Mouse (Mus musculus): Measurements from ENCODE around the gene Itga1. TPM values are rescaled to one million over a fixed set of nuclear protein-coding genes. Genes with fewer than 3 reads are reported as not detected.
A peak's percentile ranks its signal among the peaks of the same experiment; 100 is the strongest.

Itga1 gene
- polyA plus RNA-seq, 1 experiment from 2014 or later: 31.0 TPM

GRCm38 (mm10) chr13:115091511-115091910 lies 10.3 kb downstream of the Itga1 start:
- peak overlapping the region; percentile 95; the same call in 1 of the 2 replicates for H3K27ac ChIP-seq (ENCODE audit: low read depth, low read length)
- peaks cover 30% of the 10 kb centered on the region for H3K4me1 ChIP-seq (ENCODE audit: control insufficient read depth, insufficient read depth, low read length)
- peaks cover 6% of the 10 kb centered on the region for H3K36me3 ChIP-seq (ENCODE audit: control insufficient read depth, insufficient read depth, low read length)
- 42% methylated on average over 3 of the region's 3 CpGs for WGBS (ENCODE audit: insufficient replicate concordance)
- no peak for ATAC-seq (replicated peaks; ENCODE audit: insufficient number of reproducible peaks, low FRiP score, low TSS enrichment)
- no peaks in the 10 kb centered on the region for H3K9me3 ChIP-seq (replicated peaks; ENCODE audit: control insufficient read depth, low read length)
- no peaks in the 10 kb centered on the region for H3K27me3 ChIP-seq (ENCODE audit: control insufficient read depth, insufficient read depth, low read length)
- peak overlapping the region; percentile 97 for H3K4me2 ChIP-seq
- H3K4me3 ChIP-seq (ENCODE audit: low read depth, low read length): no peak overlapping the region
- no peak overlapping the region for H3K9ac ChIP-seq (ENCODE audit: low read depth, low read length)

GRCm38 (mm10) chr13:115090977-115091445 lies 10.8 kb downstream of the Itga1 start:
- peak overlapping the region; percentile 76 for H3K4me3 ChIP-seq (ENCODE audit: low read depth, low read length)
- 0 out of 2 replicates have a peak, but pooled peaks have one; percentile 0 for ATAC-seq (replicated peaks; ENCODE audit: insufficient number of reproducible peaks, low FRiP score, low TSS enrichment)
- H3K9me3 ChIP-seq (replicated peaks; ENCODE audit: control insufficient read depth, low read length): no peaks in the 10 kb centered on the region
- peak overlapping the region; percentile 95 for H3K27ac ChIP-seq (ENCODE audit: low read depth, low read length)
- H3K4me1 ChIP-seq (ENCODE audit: control insufficient read depth, insufficient read depth, low read length): peaks cover 27% of the 10 kb centered on the region
- peaks cover 6% of the 10 kb centered on the region for H3K36me3 ChIP-seq (ENCODE audit: control insufficient read depth, insufficient read depth, low read length)
- H3K4me2 ChIP-seq: peak overlapping the region; percentile 97
- peak overlapping the region; percentile 91 for H3K9ac ChIP-seq (ENCODE audit: low read depth, low read length)
- H3K27me3 ChIP-seq (ENCODE audit: control insufficient read depth, insufficient read depth, low read length): no peaks in the 10 kb centered on the region
- WGBS (ENCODE audit: insufficient replicate concordance): 29% methylated on average over 9 of the region's 9 CpGs

GRCm38 (mm10) chr13:115090069-115090976 lies 11.4 kb downstream of the Itga1 start, which contains the start of gene Pelo:
Pelo (minus strand) TSS chr13:115090186.
- Histone ChIP-seq H3K36me3 (ENCODE audit: control insufficient read depth, insufficient read depth, low read length) (peaks cover 6% of the 10 kb centered on the region), H3K27ac (ENCODE audit: low read depth, low read length) (peak within 1 kb of the TSS; percentile 95), H3K9ac (ENCODE audit: low read depth, low read length) (peak within 1 kb of the TSS; percentile 91), H3K4me1 (ENCODE audit: control insufficient read depth, insufficient read depth, low read length) (peaks cover 26% of the 10 kb centered on the region), H3K4me3 (ENCODE audit: low read depth, low read length) (peak within 1 kb of the TSS; percentile 76), H3K27me3 (ENCODE audit: control insufficient read depth, insufficient read depth, low read length) (no peaks in the 10 kb centered on the region), H3K4me2 (peak within 1 kb of the TSS; percentile 97), H3K9me3 (replicated peaks; ENCODE audit: control insufficient read depth, low read length) (no peaks in the 10 kb centered on the region)
- peak; percentile 92 for ATAC-seq (replicated peaks; ENCODE audit: insufficient number of reproducible peaks, low FRiP score, low TSS enrichment)
- WGBS (ENCODE audit: insufficient replicate concordance): under 1% methylated on average over 60 of the region's 60 CpGs

GRCm38 (mm10) chr13:115089395-115090025 lies 12.3 kb downstream of the Itga1 start:
- 4% methylated on average over 35 of the region's 35 CpGs for WGBS (ENCODE audit: insufficient replicate concordance)
- Histone ChIP-seq H3K4me2 (peak overlapping the region; percentile 97), H3K36me3 (ENCODE audit: control insufficient read depth, insufficient read depth, low read length) (peaks cover 6% of the 10 kb centered on the region), H3K4me3 (ENCODE audit: low read depth, low read length) (peak overlapping the region; percentile 76), H3K9ac (ENCODE audit: low read depth, low read length) (peak overlapping the region; percentile 91), H3K9me3 (replicated peaks; ENCODE audit: control insufficient read depth, low read length) (no peaks in the 10 kb centered on the region), H3K4me1 (ENCODE audit: control insufficient read depth, insufficient read depth, low read length) (peaks cover 26% of the 10 kb centered on the region), H3K27me3 (ENCODE audit: control insufficient read depth, insufficient read depth, low read length) (no peaks in the 10 kb centered on the region), H3K27ac (ENCODE audit: low read depth, low read length) (peak overlapping the region; percentile 95)
- peak; percentile 39 for ATAC-seq (replicated peaks; ENCODE audit: insufficient number of reproducible peaks, low FRiP score, low TSS enrichment)

DNA sequence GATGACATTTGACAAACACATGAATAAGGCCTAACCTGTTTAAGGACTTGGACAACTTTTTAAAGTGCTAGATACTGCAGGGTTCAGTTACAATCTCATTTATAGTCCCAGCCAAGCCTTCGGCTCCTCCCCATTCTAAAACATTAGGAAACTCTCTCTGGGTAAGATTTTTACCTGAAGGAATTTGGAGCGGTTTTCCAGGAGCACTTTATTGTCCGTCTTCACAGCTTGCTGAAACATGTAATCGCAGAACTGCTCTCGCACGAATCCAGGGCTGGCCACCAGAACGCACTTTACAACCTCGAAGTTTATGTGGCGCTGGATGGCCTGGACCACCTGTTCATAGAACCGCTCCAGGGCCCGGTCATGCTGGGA lies 12.8 kb downstream of the Itga1 start:
- ATAC-seq (replicated peaks; ENCODE audit: insufficient number of reproducible peaks, low FRiP score, low TSS enrichment): no peak
- H3K4me2 ChIP-seq: peak overlapping the region; percentile 97
- peak overlapping the region; percentile 95 for H3K27ac ChIP-seq (ENCODE audit: low read depth, low read length)
- WGBS (ENCODE audit: insufficient replicate concordance): 55% methylated on average over 11 of the region's 11 CpGs
- H3K4me3 ChIP-seq (ENCODE audit: low read depth, low read length): peak overlapping the region; percentile 76
- H3K36me3 ChIP-seq (ENCODE audit: control insufficient read depth, insufficient read depth, low read length): peaks cover 6% of the 10 kb centered on the region
- no peaks in the 10 kb centered on the region for H3K27me3 ChIP-seq (ENCODE audit: control insufficient read depth, insufficient read depth, low read length)
- peaks cover 26% of the 10 kb centered on the region for H3K4me1 ChIP-seq (ENCODE audit: control insufficient read depth, insufficient read depth, low read length)
- no peaks in the 10 kb centered on the region for H3K9me3 ChIP-seq (replicated peaks; ENCODE audit: control insufficient read depth, low read length)
- H3K9ac ChIP-seq (ENCODE audit: low read depth, low read length): peak overlapping the region; percentile 91

GRCm38 (mm10) chr13:115085974-115086373 lies 15.8 kb downstream of the Itga1 start:
- WGBS (ENCODE audit: insufficient replicate concordance): 76% methylated on average over 6 of the region's 6 CpGs

DNA sequence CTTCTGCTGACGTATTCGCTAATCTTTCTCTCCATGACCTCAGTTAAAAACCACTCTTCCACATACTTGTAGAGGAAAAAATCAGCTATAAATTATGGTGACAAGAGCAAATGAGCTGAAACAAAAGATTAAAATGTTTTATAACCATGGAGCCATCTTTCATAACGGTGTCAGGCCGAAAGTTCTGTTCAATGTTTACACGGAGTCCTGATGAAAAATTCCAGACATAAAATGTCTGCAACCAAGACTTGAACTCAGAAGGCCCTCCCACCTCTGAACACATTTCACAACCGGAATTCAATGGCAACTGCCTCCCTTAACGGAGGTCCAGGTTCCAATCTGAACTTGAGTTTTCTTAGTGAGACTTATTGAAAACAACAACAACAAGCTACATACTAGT lies 19.4 kb downstream of the Itga1 start:
- ATAC-seq (replicated peaks; ENCODE audit: insufficient number of reproducible peaks, low FRiP score, low TSS enrichment): no peak
- H3K27ac ChIP-seq (ENCODE audit: low read depth, low read length): no peak overlapping the region
- no peaks in the 10 kb centered on the region for H3K9me3 ChIP-seq (replicated peaks; ENCODE audit: control insufficient read depth, low read length)
- WGBS (ENCODE audit: insufficient replicate concordance): 78% methylated on average over 7 of the region's 7 CpGs
- H3K4me2 ChIP-seq: no peak overlapping the region
- H3K27me3 ChIP-seq (ENCODE audit: control insufficient read depth, insufficient read depth, low read length): no peaks in the 10 kb centered on the region
- peaks cover 3% of the 10 kb centered on the region for H3K4me1 ChIP-seq (ENCODE audit: control insufficient read depth, insufficient read depth, low read length)
- H3K36me3 ChIP-seq (ENCODE audit: control insufficient read depth, insufficient read depth, low read length): no peaks in the 10 kb centered on the region
- no peak overlapping the region for H3K4me3 ChIP-seq (ENCODE audit: low read depth, low read length)
- H3K9ac ChIP-seq (ENCODE audit: low read depth, low read length): no peak overlapping the region

More at GRCm38 (mm10) chr13:115085974-115086373, 15.8 kb downstream of the Itga1 start:
- H3K4me2 ChIP-seq: no peak overlapping the region
- H3K27me3 ChIP-seq (ENCODE audit: control insufficient read depth, insufficient read depth, low read length): no peaks in the 10 kb centered on the region
- no peak overlapping the region for H3K4me3 ChIP-seq (ENCODE audit: low read depth, low read length)
- H3K9me3 ChIP-seq (replicated peaks; ENCODE audit: control insufficient read depth, low read length): no peaks in the 10 kb centered on the region
- no peak overlapping the region for H3K27ac ChIP-seq (ENCODE audit: low read depth, low read length)
- H3K36me3 ChIP-seq (ENCODE audit: control insufficient read depth, insufficient read depth, low read length): peaks cover 6% of the 10 kb centered on the region
- ATAC-seq (replicated peaks; ENCODE audit: insufficient number of reproducible peaks, low FRiP score, low TSS enrichment): no peak
- no peak overlapping the region for H3K9ac ChIP-seq (ENCODE audit: low read depth, low read length)
- peaks cover 19% of the 10 kb centered on the region for H3K4me1 ChIP-seq (ENCODE audit: control insufficient read depth, insufficient read depth, low read length)

- no peaks in the 10 kb centered on the region for H3K36me3 ChIP-seq (ENCODE audit: control insufficient read depth, insufficient read depth, low read length)
- no peaks in the 10 kb centered on the region for H3K27me3 ChIP-seq (ENCODE audit: control insufficient read depth, insufficient read depth, low read length)
- H3K4me3 ChIP-seq (ENCODE audit: low read depth, low read length): no peak overlapping the region
- H3K4me1 ChIP-seq (ENCODE audit: control insufficient read depth, insufficient read depth, low read length): no peaks in the 10 kb centered on the region; the same call in 1 of the 2 replicates
- no peak overlapping the region for H3K4me2 ChIP-seq
- no peaks in the 10 kb centered on the region for H3K9me3 ChIP-seq (replicated peaks; ENCODE audit: control insufficient read depth, low read length)
- no peak overlapping the region for H3K9ac ChIP-seq (ENCODE audit: low read depth, low read length)
- H3K27ac ChIP-seq (ENCODE audit: low read depth, low read length): no peak overlapping the region
- WGBS (ENCODE audit: insufficient replicate concordance): 80% methylated on average over 3 of the region's 3 CpGs
- no peak for ATAC-seq (replicated peaks; ENCODE audit: insufficient number of reproducible peaks, low FRiP score, low TSS enrichment)
These were observed 21.7 kb downstream of the Itga1 start for GRCm38 (mm10) chr13:115079996-115080585.

All from heart, embryonic 11.5 days (tissue).